Mouse (Mus musculus) lung, postnatal 0 days (tissue): ENCODE measurements around the gene Parp14.

Source experiments
- CTCF ChIP-seq: IDR thresholded peaks from 2 replicates; pipeline ENCODE4 v1.5.1; 2016; ENCODE audit warnings: antibody characterized with exemption, mild to moderate bottlenecking
- EP300 ChIP-seq: IDR thresholded peaks from 2 replicates; pipeline ENCODE4 v1.6.1; 2016; ENCODE audit warnings: antibody characterized with exemption, mild to moderate bottlenecking, control low read depth

DNA sequence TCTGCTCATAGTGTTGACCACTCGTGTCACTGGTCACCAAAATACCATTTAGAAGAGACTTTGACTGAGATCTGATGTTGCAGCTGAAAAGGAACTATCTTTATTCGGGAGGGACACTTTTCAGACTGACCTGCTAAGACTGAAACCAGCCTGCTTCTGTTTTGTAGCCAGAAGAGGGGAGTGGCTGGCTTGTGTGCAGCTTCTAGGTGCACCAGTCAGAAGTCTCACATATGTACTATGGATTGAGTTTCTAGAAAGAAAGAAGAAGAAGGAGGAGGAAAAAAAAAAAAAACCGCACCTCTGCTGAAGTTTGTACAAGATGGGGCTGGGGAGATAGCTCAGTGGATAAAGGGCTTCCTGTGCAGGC, 88.2 kb downstream of the Parp14 start:
- no peak for TF ChIP-seq CTCF
- TF ChIP-seq EP300 = no peak
